Comparison of ENCODE assay signal across 8 mouse cellular contexts in genomic region chr6:140570152-140570551, GRCm38 (mm10). TPM values are rescaled to one million over a fixed set of nuclear protein-coding genes. Genes with fewer than 3 reads are reported as not detected.
DNase-seq lines count a peak whose midpoint lies in the region; ATAC-seq and TF ChIP-seq lines count a peak whose summit lies in the region.

No protein-coding gene starts in this region.

- peak; percentile 77 for ATAC-seq in heart, postnatal 0 days (ENCODE audit: insufficient read depth, low read depth)
- peak; percentile 95 for ATAC-seq in intestine, postnatal 0 days
- peak; percentile 69 for ATAC-seq in megakaryocyte, adult 5-6 weeks (ENCODE audit: poor library complexity, severe bottlenecking)

- no peak for TF ChIP-seq EP300 in heart, postnatal 0 days (IDR thresholded peaks at IDR 0.05; ENCODE audit: low read depth)

- no peak for TF ChIP-seq CTCF in heart, postnatal 0 days (IDR thresholded peaks at IDR 0.05; ENCODE audit: low read depth)
- TF ChIP-seq CTCF in brain, embryonic 14.5 days (IDR thresholded peaks at IDR 0.05; ENCODE audit: borderline replicate concordance, extremely low read depth, insufficient read depth, insufficient read length) = no peak
- TF ChIP-seq CTCF in intestine, postnatal 0 days (IDR thresholded peaks at IDR 0.05; ENCODE audit: low read depth) = no peak
- TF ChIP-seq CTCF in gastrocnemius, adult 2 months (IDR thresholded peaks at IDR 0.05) = no peak

- no peak overlapping the region for H3K27ac ChIP-seq in heart, postnatal 0 days (ENCODE audit: low read depth)
- peak overlapping the region; percentile 46 for H3K27ac ChIP-seq in intestine, postnatal 0 days (ENCODE audit: low read depth, low read length)
- H3K27ac ChIP-seq in gastrocnemius, adult 2 months = no peak overlapping the region

- peaks cover 49% of the 10 kb centered on the region for H3K36me3 ChIP-seq in heart, postnatal 0 days (replicated peaks; ENCODE audit: control insufficient read depth, insufficient read depth, low read length)
- peaks cover 53% of the 10 kb centered on the region for H3K36me3 ChIP-seq in intestine, postnatal 0 days (ENCODE audit: control insufficient read depth, insufficient read depth)

- no peaks in the 10 kb centered on the region for H3K4me1 ChIP-seq in heart, postnatal 0 days (ENCODE audit: control insufficient read depth, insufficient read depth)
- H3K4me1 ChIP-seq in intestine, postnatal 0 days (replicated peaks; ENCODE audit: control insufficient read depth, insufficient read depth, low read length) = no peaks in the 10 kb centered on the region

- TF ChIP-seq POLR2A in brain, embryonic 14.5 days (IDR thresholded peaks at IDR 0.05; ENCODE audit: borderline replicate concordance, extremely low read depth, insufficient read depth, insufficient read length, poor library complexity, severe bottlenecking) = no peak

- no peak overlapping the region for H3K4me2 ChIP-seq in heart, postnatal 0 days (ENCODE audit: low read depth, low read length)
- no peak overlapping the region for H3K4me2 ChIP-seq in intestine, postnatal 0 days (replicated peaks; ENCODE audit: low read depth)

- DNase-seq in heart, postnatal 0 days (ENCODE audit: low spot score) = peak; percentile 60
- no peak for DNase-seq in heart, postnatal 25 days (ENCODE audit: low spot score)
- peak; percentile 52 for DNase-seq in brain, embryonic 14.5 days (ENCODE audit: low read depth)
- no peak for DNase-seq in spleen, postnatal 14 days (ENCODE audit: low spot score in 2 of 2)
- no peak for DNase-seq in gastrocnemius, adult 2 months
- no peak for DNase-seq in layer of hippocampus, postnatal 10 days (ENCODE audit: low spot score in 2 of 2)

- no peaks in the 10 kb centered on the region for H3K9me3 ChIP-seq in heart, postnatal 0 days (replicated peaks; ENCODE audit: control insufficient read depth, low read length)
- H3K9me3 ChIP-seq in intestine, postnatal 0 days (ENCODE audit: control insufficient read depth) = no peaks in the 10 kb centered on the region

- 22% methylated on average over 11 of the region's 11 CpGs for WGBS in heart, postnatal 0 days
- 45% methylated on average over 11 of the region's 11 CpGs for WGBS in intestine, postnatal 0 days

- no peaks in the 10 kb centered on the region for H3K27me3 ChIP-seq in heart, postnatal 0 days (ENCODE audit: control insufficient read depth, insufficient read depth, low read length)
- no peaks in the 10 kb centered on the region for H3K27me3 ChIP-seq in intestine, postnatal 0 days (replicated peaks; ENCODE audit: control insufficient read depth, insufficient read depth, low read length)

- H3K4me3 ChIP-seq in heart, postnatal 0 days (ENCODE audit: low read depth, low read length) = no peak overlapping the region
- H3K4me3 ChIP-seq in intestine, postnatal 0 days (ENCODE audit: low read depth, low read length) = no peak overlapping the region
- no peak overlapping the region for H3K4me3 ChIP-seq in gastrocnemius, adult 2 months

- intact Hi-C loops in heart, postnatal 25 days (cut with DNase I) = no loop called here
- intact Hi-C loops in gastrocnemius, adult 2 months (cut with DNase I) = loop anchor here (10.0 kb wide), 1 partner anchor 145 kb away; no protein-coding TSS in a partner anchor

- H3K9ac ChIP-seq in heart, postnatal 0 days (replicated peaks; ENCODE audit: low read depth, low read length) = no peak overlapping the region
- no peak overlapping the region for H3K9ac ChIP-seq in intestine, postnatal 0 days (ENCODE audit: low read depth, low read length)

RNA-seq across cellular contexts. Expression of gene Aebp2, which starts 52.3 kb away (rescaled TPM):
- total RNA-seq in heart, postnatal 0 days (2014; rRNA removed; ENCODE audit: low replicate concordance) = 14.8 and 23.8 TPM in 2 replicates
- polyA plus RNA-seq in heart, postnatal 0 days (2015; fragmentation: Nextera tagmentation; extraction: Ambion mirVana) = 5.2 and 5.4 TPM in 2 replicates
- 10 to 100 TPM; 35.7 to 36.5 TPM for total RNA-seq in heart, postnatal 25 days (2021)
- polyA plus RNA-seq in brain, embryonic 14.5 days (2012; rRNA removed) = 30.0 and 36.8 TPM in 2 replicates
- 8.2 and 9.5 TPM in 2 replicates for polyA plus RNA-seq in intestine, postnatal 0 days (2015; fragmentation: Nextera tagmentation; extraction: Ambion mirVana)
- total RNA-seq in megakaryocyte, adult 5-6 weeks (2015) = 31.5 and 34.2 TPM in 2 replicates
- total RNA-seq in megakaryocyte, adult 5-6 weeks (2017) = 40.5 and 49.7 TPM in 2 replicates
- total RNA-seq in gastrocnemius, adult 2 months (2021) = 10 to 100 TPM; 32.2 to 32.9 TPM
- 10 to 100 TPM; 45.9 to 47.1 TPM for total RNA-seq in layer of hippocampus, postnatal 10 days (2021)

Comparison
In these comparisons a context has a peak if more than half of its experiments do, and no peak if none do; other contexts are left out.
1. DNase-seq: peak in heart, postnatal 0 days (single experiment) and brain, embryonic 14.5 days (single experiment); none in heart, postnatal 25 days (single experiment), spleen, postnatal 14 days (0 of 2), gastrocnemius, adult 2 months (single experiment) and layer of hippocampus, postnatal 10 days (0 of 2).
2. Peak in every context shown above with its lines, with median percentiles within 50 percentile points of each other: ATAC-seq.